Mouse (Mus musculus) left cerebral cortex, adult 2 months (tissue): ENCODE results near the gene Marc1. TPM values are rescaled to one million over a fixed set of nuclear protein-coding genes. Genes with fewer than 3 reads are reported as not detected.
A peak's percentile ranks its signal among the peaks of the same experiment; 100 is the strongest.

Experiments used
- DNase-seq, 2 experiments: peaks; one replicate each; pipeline ENCODE4 v3.0.0; 2021 to 2022; ENCODE audit warnings: low spot score in 2 of 2, mixed read lengths in 1 of 2; ENCODE audit errors: extremely low spot score in 1 of 2
- H3K27ac ChIP-seq: fragments of 200-600 bp; 2 replicates; pipeline ENCODE4 v1.8.1; 2022
- H3K4me3 ChIP-seq: fragments of 200-600 bp; 2 replicates; pipeline ENCODE4 v1.8.1; 2022
- CTCF ChIP-seq: fragments of 200-600 bp; IDR thresholded peaks from 2 replicates; pipeline ENCODE4 v1.8.1; 2022; ENCODE audit warnings: antibody characterized with exemption, mild to moderate bottlenecking, moderate library complexity
- intact Hi-C: fragments of 180-260 bp; cut with DNase I; formaldehyde crosslinking; loops from one replicate; pipeline ENCODE4 v1.15.1; 2025
- microRNA-seq, 2 experiments: library from miRNA; unstranded; fragments of <30 nt; microRNA quantifications; one replicate each; pipeline ENCODE4 v1.2.0; 2021
- total RNA-seq, 2 experiments: library from RNA; stranded (reverse); gene quantifications; 2 replicates each; pipeline ENCODE4 v1.2.3; 2021

Gene Marc1
- total RNA-seq, 2 experiments from 2014 or later: 0.26 TPM; not detected in 1

- Histone ChIP-seq H3K27ac (no peak overlapping the region), H3K4me3 (no peak overlapping the region)
- DNase-seq: no peak
- no peak for TF ChIP-seq CTCF
- intact Hi-C loops: no loop called here
Observed at GRCm38 (mm10) chr1:184748692-184749152, 62.4 kb downstream of the Marc1 start.

GRCm38 (mm10) chr1:184737876-184738479 lies 73.1 kb downstream of the Marc1 start:
- DNase-seq: peak; percentile 46 to 54
- Histone ChIP-seq H3K4me3 (no peak overlapping the region), H3K27ac (no peak overlapping the region)
- peak; percentile 76 for TF ChIP-seq CTCF
- intact Hi-C loops: loop anchor here (1.0 kb wide), 2 partner anchors 290 to 472 kb away; no protein-coding TSS in a partner anchor

GRCm38 (mm10) chr1:184737228-184737627 lies 73.9 kb downstream of the Marc1 start:
- H3K27ac ChIP-seq: no peak overlapping the region
- no peak for TF ChIP-seq CTCF
- intact Hi-C loops: no loop called here
- no peak for DNase-seq
- no peak overlapping the region for H3K4me3 ChIP-seq

Small RNA genes within 50 kb of the gene (microRNA-seq; reads per million reads assigned to microRNA genes)
- 836 to 864 reads per million in 2 experiments for gene Mir1981

Other genes with a start within 250 kb of the Marc1 start
- gene Hlx, start 78.7 kb downstream of the Marc1 start, total RNA-seq: under 1 TPM; 0.30 to 0.84 TPM
- 100 to 1,000 TPM; 167 to 177 TPM for gene Marc2, start 35.1 kb upstream of the Marc1 start, total RNA-seq
- gene C130074G19Rik, start 71.9 kb upstream of the Marc1 start, total RNA-seq: 10 to 100 TPM; 37.6 to 46.2 TPM
- gene Mark1, start 188.3 kb upstream of the Marc1 start, total RNA-seq: 10 to 100 TPM; 92.5 to 94.6 TPM